Mouse (Mus musculus) heart, postnatal 0 days (tissue): ENCODE data around the gene Cbx6.

Experiments
- CTCF ChIP-seq: IDR thresholded peaks from 2 replicates; pipeline ENCODE4 v1.5.1; 2016; ENCODE audit warnings: antibody characterized with exemption, control low read depth, low read depth
- EP300 ChIP-seq: IDR thresholded peaks from 2 replicates; pipeline ENCODE4 v1.6.1; 2016; ENCODE audit warnings: antibody characterized with exemption, low read depth

- no peak for TF ChIP-seq CTCF
- no peak for TF ChIP-seq EP300
These were observed 5.8 kb upstream of the Cbx6 start for GRCm38 (mm10) chr15:79840281-79840680.
